Mouse (Mus musculus) kidney, embryonic 14.5 days (tissue): ENCODE data around the gene Furin. TPM values are rescaled to one million over a fixed set of nuclear protein-coding genes. Genes with fewer than 3 reads are reported as not detected.
"Not testable (repeated sequence)": the region's sequence is repeated elsewhere in the genome, so short reads cannot be mapped to it uniquely, and the experiment has no call there.

Experiments
- ATAC-seq: fragments of 200-750 bp; cut with Nextera tagmentation; 2 replicates; pipeline ENCODE4 v1.8.0; 2017; ENCODE audit warnings: moderate number of reproducible peaks, mild to moderate bottlenecking, moderate TSS enrichment, moderate library complexity; ENCODE audit not compliant: low FRiP score, low TSS enrichment
- H3K27ac ChIP-seq: fragments of 300-500 bp; sonication (generic); 2 replicates; pipeline ENCODE4 v1.5.1; 2014; ENCODE audit warnings: low read depth, mild to moderate bottlenecking, low read length, moderate library complexity, mixed read lengths
- H3K27me3 ChIP-seq: fragments of 300-500 bp; sonication (generic); 2 replicates; pipeline ENCODE4 v1.6.1; 2014; ENCODE audit warnings: mild to moderate bottlenecking, low read length; ENCODE audit not compliant: control insufficient read depth, insufficient read depth
- H3K36me3 ChIP-seq: fragments of 300-500 bp; sonication (generic); 2 replicates; pipeline ENCODE4 v1.6.1; 2014; ENCODE audit warnings: low read length, mixed read lengths; ENCODE audit not compliant: control insufficient read depth, insufficient read depth
- H3K4me1 ChIP-seq: fragments of 300-500 bp; sonication (generic); 2 replicates; pipeline ENCODE4 v1.6.1; 2014; ENCODE audit warnings: low read length, mixed read lengths; ENCODE audit not compliant: control insufficient read depth, insufficient read depth
- H3K4me2 ChIP-seq: fragments of 300-500 bp; sonication (generic); replicated peaks from 2 replicates; pipeline ENCODE4 v1.6.1; 2014; ENCODE audit warnings: low read depth, mild to moderate bottlenecking, low read length
- H3K4me3 ChIP-seq: fragments of 300-500 bp; sonication (generic); 2 replicates; pipeline ENCODE4 v1.5.1; 2014; ENCODE audit warnings: mild to moderate bottlenecking, low read length
- H3K9ac ChIP-seq: fragments of 300-500 bp; sonication (generic); 2 replicates; pipeline ENCODE4 v1.6.1; 2014; ENCODE audit warnings: low read depth, mild to moderate bottlenecking, low read length, moderate library complexity
- H3K9me3 ChIP-seq: fragments of 300-500 bp; sonication (generic); 2 replicates; pipeline ENCODE4 v1.6.1; 2016; ENCODE audit warnings: low read length; ENCODE audit not compliant: control insufficient read depth
- WGBS: fragments of 180-500 bp; shearing (Covaris S2); extraction: QIAGEN DNeasy Blood & Tissue Kit; methylation state at CpG from one replicate; pipeline ENCODE4 v1.1.7; 2014; 5-methylcytosine and 5-hydroxymethylcytosine counted together
- polyA plus RNA-seq: library from polyadenylated mRNA; unstranded; fragments of >200 nt; fragmentation: Nextera tagmentation; extraction: Ambion mirVana; gene quantifications from 2 replicates; pipeline ENCODE4 v1.2.1, GENCODE M21; 2014

Gene Furin
- polyA plus RNA-seq, 1 experiment from 2014 or later = 13.6 TPM

- H3K4me2 ChIP-seq = no peak overlapping the region; the same call in 1 of the 2 replicates
- ATAC-seq = no peak
- no peak overlapping the region for H3K27ac ChIP-seq
These were observed 5.1 kb downstream of the Furin start for GRCm38 (mm10) chr7:80400099-80400498.

DNA sequence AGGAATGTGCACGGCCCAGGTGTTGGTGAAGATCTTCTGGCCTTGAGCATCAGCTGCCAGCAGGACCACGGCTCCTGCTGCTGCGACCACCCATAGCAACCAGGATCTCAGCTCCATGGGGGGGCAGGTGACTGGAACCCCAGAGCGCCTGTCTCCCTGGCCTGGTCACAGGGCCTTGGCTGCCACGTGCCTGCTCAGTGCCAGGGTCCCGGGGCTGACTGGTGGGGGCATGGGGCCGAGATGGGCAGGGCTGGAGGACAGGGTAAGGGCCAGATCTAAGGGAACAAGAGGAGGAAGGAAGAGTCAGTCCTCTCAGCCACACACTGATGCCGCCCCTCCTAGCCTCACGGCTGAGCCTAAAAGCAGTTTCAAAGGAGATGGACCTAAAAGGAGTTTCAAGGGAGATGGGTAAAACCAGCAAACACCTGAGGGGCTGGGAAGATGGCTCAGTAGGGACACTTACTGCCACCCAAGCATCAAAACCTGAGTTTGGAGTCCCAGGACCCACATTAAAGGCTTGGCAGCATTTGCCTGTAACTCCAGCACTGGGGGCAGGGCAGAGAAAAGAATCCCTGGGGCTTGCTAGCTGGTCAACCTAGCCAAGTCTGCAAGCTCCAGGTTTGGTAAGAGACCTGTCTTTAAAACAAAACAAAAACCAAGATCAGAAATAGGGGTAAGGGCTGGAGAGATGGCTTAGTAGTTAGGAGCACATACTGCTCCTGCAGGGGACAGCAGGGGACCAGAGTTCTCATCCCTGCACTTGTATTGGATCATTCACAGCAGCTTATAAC, 6.4 kb downstream of the Furin start:
- peaks cover 16% of the 10 kb centered on the region; the same call in 1 of the 2 replicates for H3K4me1 ChIP-seq
- no peak overlapping the region for H3K27ac ChIP-seq
- no peak overlapping the region for H3K4me2 ChIP-seq
- H3K4me3 ChIP-seq = no peak overlapping the region
- no peak for ATAC-seq
- H3K9me3 ChIP-seq = no peaks in the 10 kb centered on the region
- H3K9ac ChIP-seq = no peak overlapping the region
- 84% methylated on average over 9 of the region's 9 CpGs for WGBS
- peaks cover 32% of the 10 kb centered on the region for H3K36me3 ChIP-seq
- no peaks in the 10 kb centered on the region for H3K27me3 ChIP-seq

More at GRCm38 (mm10) chr7:80400099-80400498, 5.1 kb downstream of the Furin start:
- Histone ChIP-seq H3K9me3 (no peaks in the 10 kb centered on the region), H3K27me3 (no peaks in the 10 kb centered on the region), H3K9ac (no peak overlapping the region), H3K4me1 (peaks cover 16% of the 10 kb centered on the region; the same call in 1 of the 2 replicates), H3K36me3 (peaks cover 25% of the 10 kb centered on the region), H3K4me3 (no peak overlapping the region)
- WGBS = 41% methylated on average over 5 of the region's 5 CpGs

- H3K27ac ChIP-seq = no peak overlapping the region
- H3K36me3 ChIP-seq = peaks cover 41% of the 10 kb centered on the region
- H3K9me3 ChIP-seq = no peaks in the 10 kb centered on the region
- no peak overlapping the region for H3K4me2 ChIP-seq
- H3K27me3 ChIP-seq = no peaks in the 10 kb centered on the region
- peaks cover 13% of the 10 kb centered on the region; the same call in 1 of the 2 replicates for H3K4me1 ChIP-seq
- no peak overlapping the region for H3K9ac ChIP-seq
- 90% methylated on average over 9 of the region's 9 CpGs for WGBS
- H3K4me3 ChIP-seq = no peak overlapping the region
- ATAC-seq = no peak
These were observed 7.2 kb downstream of the Furin start for GRCm38 (mm10) chr7:80397986-80398385.

GRCm38 (mm10) chr7:80396427-80396826, 8.8 kb downstream of the Furin start:
- H3K4me2 ChIP-seq, H3K9ac ChIP-seq, H3K9me3 ChIP-seq, ATAC-seq, H3K27ac ChIP-seq, H3K27me3 ChIP-seq, H3K4me3 ChIP-seq: not testable (repeated sequence)
- H3K4me1 ChIP-seq = peaks cover 12% of the 10 kb centered on the region; the same call in 1 of the 2 replicates
- H3K36me3 ChIP-seq = peaks cover 56% of the 10 kb centered on the region
- WGBS = 90% methylated on average over 4 of the region's 4 CpGs

DNA sequence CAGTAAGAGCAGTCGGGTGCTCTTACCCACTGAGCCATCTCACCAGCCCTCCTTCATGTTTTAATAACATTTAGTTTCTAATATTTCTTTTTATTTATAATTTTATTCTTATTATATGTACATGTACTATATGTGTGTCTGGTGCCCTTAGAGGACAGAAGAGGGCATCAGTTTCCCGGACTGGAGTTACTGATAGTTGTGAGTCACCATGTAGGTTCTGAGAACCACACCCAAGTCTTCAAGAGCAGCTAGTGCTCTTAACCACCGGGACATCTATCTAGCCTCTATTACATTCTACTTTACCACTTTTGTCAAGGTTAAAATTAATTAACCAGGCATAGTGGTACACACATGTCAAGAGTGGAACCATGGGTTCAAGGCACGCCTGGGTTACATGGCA, 10.6 kb downstream of the Furin start:
- H3K27ac ChIP-seq = no peak overlapping the region
- no peak for ATAC-seq
- H3K4me3 ChIP-seq = no peak overlapping the region
- H3K36me3 ChIP-seq = peaks cover 73% of the 10 kb centered on the region
- no peak overlapping the region for H3K9ac ChIP-seq
- H3K4me1 ChIP-seq = no peaks in the 10 kb centered on the region
- no peak overlapping the region for H3K4me2 ChIP-seq
- no peaks in the 10 kb centered on the region for H3K27me3 ChIP-seq
- no peaks in the 10 kb centered on the region for H3K9me3 ChIP-seq
- WGBS = 89% methylated on average over 4 of the region's 4 CpGs

DNA sequence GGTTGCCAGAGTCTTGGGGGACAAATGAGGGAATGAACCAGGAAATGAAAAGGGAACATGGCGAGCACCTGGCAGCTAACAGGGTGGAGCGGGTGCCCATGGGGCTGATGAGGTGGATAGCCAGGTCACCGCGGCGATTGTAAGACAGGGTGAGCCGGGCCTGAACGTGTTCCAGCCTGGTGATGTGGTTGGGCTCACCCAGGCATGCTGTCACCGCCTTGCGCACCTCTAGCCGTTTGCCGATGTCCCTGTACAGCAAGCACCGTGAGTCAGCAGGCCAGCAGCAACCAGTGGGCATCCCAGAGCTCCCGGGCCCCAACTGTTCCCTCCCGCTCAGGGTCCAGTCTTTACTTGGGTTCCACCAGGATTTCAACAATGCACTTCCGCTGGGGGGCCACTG, 13.1 kb downstream of the Furin start:
- 93% methylated on average over 15 of the region's 15 CpGs for WGBS

GRCm38 (mm10) chr7:80387633-80388543, 17.3 kb downstream of the Furin start, which contains the start of gene Fes:
Gene Fes, minus strand, starts transcription at chr7:80387946.
- WGBS = 7% methylated on average over 33 of the region's 33 CpGs
- Histone ChIP-seq H3K4me2 (peak within 1 kb of the TSS; percentile 59), H3K4me1 (peaks cover 7% of the 10 kb centered on the region; the same call in 1 of the 2 replicates), H3K9me3 (no peaks in the 10 kb centered on the region), H3K27me3 (no peaks in the 10 kb centered on the region), H3K4me3 (peak within 1 kb of the TSS; percentile 30), H3K36me3 (peaks cover 33% of the 10 kb centered on the region), H3K9ac (peak within 1 kb of the TSS; percentile 66), H3K27ac (peak within 1 kb of the TSS; percentile 75)
- ATAC-seq = peak; percentile 61

More for the DNA sequence above, 13.1 kb downstream of the Furin start:
- peaks cover 65% of the 10 kb centered on the region for H3K36me3 ChIP-seq
- no peak overlapping the region for H3K27ac ChIP-seq
- H3K9me3 ChIP-seq = no peaks in the 10 kb centered on the region
- no peak for ATAC-seq
- peaks cover 7% of the 10 kb centered on the region; the same call in 1 of the 2 replicates for H3K4me1 ChIP-seq
- no peak overlapping the region for H3K4me2 ChIP-seq
- H3K27me3 ChIP-seq = no peaks in the 10 kb centered on the region
- H3K4me3 ChIP-seq = no peak overlapping the region
- H3K9ac ChIP-seq = no peak overlapping the region

DNA sequence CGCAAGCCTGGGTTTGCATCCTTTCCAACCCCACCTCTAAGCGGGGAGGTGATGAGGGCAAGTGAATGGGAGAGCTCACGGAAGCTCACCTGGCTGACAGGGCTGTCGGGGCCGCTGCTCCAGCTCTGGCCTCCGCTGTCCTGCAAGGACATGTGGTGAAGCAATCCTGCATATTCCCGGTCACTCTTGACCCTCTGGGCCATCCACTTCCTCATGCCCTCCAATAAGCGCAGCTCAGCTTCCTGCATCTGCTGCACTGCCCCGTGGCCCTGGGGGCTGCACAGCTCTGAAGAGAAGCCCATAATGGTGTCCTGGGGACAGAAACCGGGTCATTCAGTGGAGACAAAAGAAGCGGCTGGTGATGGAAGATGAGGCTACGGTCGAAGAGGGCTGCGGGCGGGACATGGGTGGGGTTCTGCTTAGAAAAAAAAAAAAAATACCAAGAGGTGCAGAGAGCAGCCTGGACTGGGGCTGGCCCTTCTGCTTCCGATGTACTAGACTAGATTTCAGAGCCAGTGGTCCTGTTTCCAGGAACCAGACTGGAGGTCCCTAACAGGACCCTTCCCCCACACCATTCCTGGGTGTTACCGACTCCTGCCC, 18.1 kb downstream of the Furin start:
- WGBS = 31% methylated on average over 17 of the region's 17 CpGs
- Histone ChIP-seq H3K9me3 (no peaks in the 10 kb centered on the region), H3K36me3 (peaks cover 27% of the 10 kb centered on the region), H3K9ac (peak overlapping the region; percentile 66), H3K4me2 (peak overlapping the region; percentile 59), H3K27ac (peak overlapping the region; percentile 75), H3K4me3 (peak overlapping the region; percentile 30), H3K4me1 (peaks cover 7% of the 10 kb centered on the region; the same call in 1 of the 2 replicates), H3K27me3 (no peaks in the 10 kb centered on the region)
- no peak for ATAC-seq
